Mouse (Mus musculus) embryonic fibroblast, embryonic 13.5 days (primary cell): Measurements from ENCODE around the gene Ap5s1.

Experiments
- CTCF ChIP-seq: IDR thresholded peaks from 2 replicates; pipeline ENCODE4 v1.5.1; 2011; ENCODE audit warnings: mild to moderate bottlenecking, control low read depth, low read length, moderate library complexity, borderline replicate concordance; ENCODE audit not compliant: insufficient read depth
- POLR2A ChIP-seq: IDR thresholded peaks from 2 replicates; pipeline ENCODE4 v1.6.1; 2011; ENCODE audit warnings: low read depth, mild to moderate bottlenecking, control low read depth, low read length, moderate library complexity

- TF ChIP-seq CTCF, result no peak
- no peak for TF ChIP-seq POLR2A
These were observed 1.5 kb downstream of the Ap5s1 start for GRCm38 (mm10) chr2:131208356-131208755.
